10 mouse cellular contexts compared by ENCODE assay signal in genomic region chr2:172401116-172401825, GRCm38 (mm10). TPM values are rescaled to one million over a fixed set of nuclear protein-coding genes. Genes with fewer than 3 reads are reported as not detected.
DNase-seq lines count a peak whose midpoint lies in the region; ATAC-seq lines count a peak whose summit lies in the region.
"Had no signal": no experiment of that assay in that cellular context is flagged by ENCODE, and none has a peak within 500 bp of the region (broad histone marks: within the 10 kb centered on the region; RNA-seq: fewer than 3 reads in every experiment).

No protein-coding gene starts in this region.

- ATAC-seq in intestine, embryonic 15.5 days: no peak

- H3K4me3 ChIP-seq in brown adipose tissue, adult 24 weeks (ENCODE audit: insufficient read depth, low read depth, low read length): no peak overlapping the region
- H3K4me3 ChIP-seq in intestine, embryonic 15.5 days (replicated peaks): no peak overlapping the region
- H3K4me3 ChIP-seq: hindbrain, embryonic 15.5 days; limb, embryonic 15.5 days had no signal

- 65% methylated on average over 13 of the region's 13 CpGs for WGBS in intestine, embryonic 15.5 days

- H3K9ac ChIP-seq in intestine, embryonic 15.5 days: no peak overlapping the region
- H3K9ac ChIP-seq: hindbrain, embryonic 15.5 days; limb, embryonic 15.5 days had no signal

- H3K36me3 ChIP-seq in intestine, embryonic 15.5 days: no peaks in the 10 kb centered on the region
- H3K36me3 ChIP-seq: hindbrain, embryonic 15.5 days; limb, embryonic 15.5 days had no signal

- H3K27me3 ChIP-seq in intestine, embryonic 15.5 days (replicated peaks): no peaks in the 10 kb centered on the region
- H3K27me3 ChIP-seq: hindbrain, embryonic 15.5 days; limb, embryonic 15.5 days had no signal

- peak; percentile 30 for DNase-seq in layer of hippocampus, adult 11-12 months (ENCODE audit: low spot score)
- DNase-seq in layer of hippocampus, adult 8-10 months (ENCODE audit: low spot score in 2 of 2): no peak
- peak; percentile 63 for DNase-seq in lung, postnatal 25 days (ENCODE audit: low spot score)
- DNase-seq in thymus, postnatal 14 days: peak; percentile 57
- no peak for DNase-seq in Muller cell, postnatal 12 days (ENCODE audit: inconsistent ontology term)
- DNase-seq in right cerebral cortex, postnatal 36 days (ENCODE audit: low spot score in 2 of 2): no peak

- peak overlapping the region; percentile 80 for H3K27ac ChIP-seq in brown adipose tissue, adult 24 weeks (replicated peaks; ENCODE audit: low read depth, low read length)
- H3K27ac ChIP-seq in intestine, embryonic 15.5 days: no peak overlapping the region
- H3K27ac ChIP-seq: hindbrain, embryonic 15.5 days; limb, embryonic 15.5 days had no signal

- no peaks in the 10 kb centered on the region for H3K9me3 ChIP-seq in intestine, embryonic 15.5 days
- H3K9me3 ChIP-seq: hindbrain, embryonic 15.5 days; limb, embryonic 15.5 days had no signal

- peaks cover 5% of the 10 kb centered on the region; the same call in 1 of the 2 replicates for H3K4me1 ChIP-seq in brown adipose tissue, adult 24 weeks (ENCODE audit: control insufficient read depth, insufficient read depth, insufficient read length, low read length)
- H3K4me1 ChIP-seq in intestine, embryonic 15.5 days (replicated peaks): no peaks in the 10 kb centered on the region
- H3K4me1 ChIP-seq: hindbrain, embryonic 15.5 days; limb, embryonic 15.5 days had no signal

- H3K4me2 ChIP-seq in intestine, embryonic 15.5 days (replicated peaks): no peak overlapping the region
- H3K4me2 ChIP-seq: hindbrain, embryonic 15.5 days; limb, embryonic 15.5 days had no signal

RNA-seq across cellular contexts. Expression of gene Cass4, which starts 7.7 kb away (rescaled TPM):
- under 1 TPM in 3 of 4 experiments, not detected in 1; 0.31 to 0.55 (median 0.33) TPM for total RNA-seq in layer of hippocampus, adult 8-10 months (2022)
- polyA plus RNA-seq in brown adipose tissue, adult 24 weeks (2012; ENCODE audit: insufficient read depth, insufficient read length, missing spikeins): 0.63 and 0.75 TPM in 2 replicates
- polyA plus RNA-seq in intestine, embryonic 15.5 days (2015; fragmentation: Nextera tagmentation; extraction: Ambion mirVana): 0.18 and 0.29 TPM in 2 replicates

RNA-seq across cellular contexts. Expression of gene Cstf1, which starts 30.8 kb away (rescaled TPM):
- total RNA-seq in layer of hippocampus, adult 8-10 months (2022): 10 to 100 TPM; 23.7 to 28.8 (median 26.9) TPM
- 12.8 and 13.6 TPM in 2 replicates for polyA plus RNA-seq in brown adipose tissue, adult 24 weeks (2012; ENCODE audit: insufficient read depth, insufficient read length, missing spikeins)
- polyA plus RNA-seq in intestine, embryonic 15.5 days (2015; fragmentation: Nextera tagmentation; extraction: Ambion mirVana): 35.1 and 39.5 TPM in 2 replicates

RNA-seq across cellular contexts. Expression of gene Aurka, which starts 30.9 kb away (rescaled TPM):
- 1 to 10 TPM; 1.1 to 2.4 (median 1.5) TPM for total RNA-seq in layer of hippocampus, adult 8-10 months (2022)
- polyA plus RNA-seq in brown adipose tissue, adult 24 weeks (2012; ENCODE audit: insufficient read depth, insufficient read length, missing spikeins): 1.3 TPM in 1 of 2 replicates, not detected in the other
- 99.6 and 103 TPM in 2 replicates for polyA plus RNA-seq in intestine, embryonic 15.5 days (2015; fragmentation: Nextera tagmentation; extraction: Ambion mirVana)

RNA-seq across cellular contexts. Expression of gene Rtf2, which starts 39.1 kb away (rescaled TPM):
- 10 to 100 TPM; 68.3 to 71.7 (median 70.8) TPM for total RNA-seq in layer of hippocampus, adult 8-10 months (2022)
- polyA plus RNA-seq in brown adipose tissue, adult 24 weeks (2012; ENCODE audit: insufficient read depth, insufficient read length, missing spikeins): 91.4 and 101 TPM in 2 replicates
- 69.8 and 70.1 TPM in 2 replicates for polyA plus RNA-seq in intestine, embryonic 15.5 days (2015; fragmentation: Nextera tagmentation; extraction: Ambion mirVana)

RNA-seq across cellular contexts. Expression of gene Fam210b, which starts 55.9 kb away (rescaled TPM):
- 10 to 100 TPM; 19.5 to 22.8 (median 21.6) TPM for total RNA-seq in layer of hippocampus, adult 8-10 months (2022)
- polyA plus RNA-seq in brown adipose tissue, adult 24 weeks (2012; ENCODE audit: insufficient read depth, insufficient read length, missing spikeins): 8.7 and 14.8 TPM in 2 replicates
- 14.5 and 15.1 TPM in 2 replicates for polyA plus RNA-seq in intestine, embryonic 15.5 days (2015; fragmentation: Nextera tagmentation; extraction: Ambion mirVana)

Comparison
In these comparisons a context has a peak if more than half of its experiments do, and no peak if none do; other contexts are left out.
1. DNase-seq: peak in layer of hippocampus, adult 11-12 months (single experiment), lung, postnatal 25 days (single experiment) and thymus, postnatal 14 days (single experiment); none in layer of hippocampus, adult 8-10 months (0 of 2), Muller cell, postnatal 12 days (single experiment) and right cerebral cortex, postnatal 36 days (0 of 2).
2. RNA of gene Aurka, which starts 30.9 kb away (polyA plus RNA-seq): 99.6 to 103 TPM in intestine, embryonic 15.5 days; 1.3 TPM in brown adipose tissue, adult 24 weeks; every median in the first group is over 10 times any median in the second.